Mouse (Mus musculus): Measurements from ENCODE around the gene Helz. TPM values are rescaled to one million over a fixed set of nuclear protein-coding genes. Genes with fewer than 3 reads are reported as not detected.

Helz gene
- polyA plus RNA-seq, 2 experiments: 15.9 to 21.6 TPM

- no peak overlapping the region for H3K4me2 ChIP-seq (replicated peaks; ENCODE audit: low read depth, low read length, severe bottlenecking)
- no peak overlapping the region for H3K27ac ChIP-seq (replicated peaks; ENCODE audit: low read depth, low read length)
- no peak overlapping the region for H3K4me3 ChIP-seq (replicated peaks; ENCODE audit: low read length)
- 93% methylated on average over 5 of the region's 5 CpGs for WGBS
- DNase-seq (ENCODE audit: low spot score): no peak
- H3K27me3 ChIP-seq (ENCODE audit: control insufficient read depth, insufficient read depth, low read length): no peaks in the 10 kb centered on the region
- H3K9ac ChIP-seq (ENCODE audit: low read depth, low read length, severe bottlenecking): no peak overlapping the region
- no peak for TF ChIP-seq POLR2A (IDR thresholded peaks at IDR 0.05; ENCODE audit: borderline replicate concordance, extremely low read depth, insufficient read depth, insufficient read length)
- ATAC-seq (ENCODE audit: low FRiP score, low read depth): no peak
- H3K9me3 ChIP-seq (ENCODE audit: control insufficient read depth, low read length): no peaks in the 10 kb centered on the region
- H3K36me3 ChIP-seq (ENCODE audit: control insufficient read depth, insufficient read depth, low read length): peaks cover 67% of the 10 kb centered on the region
- no peaks in the 10 kb centered on the region for H3K4me1 ChIP-seq (ENCODE audit: control insufficient read depth, insufficient read depth, low read length)
These were observed 85.9 kb downstream of the Helz start for GRCm38 (mm10) chr11:107633563-107634146.

GRCm38 (mm10) chr11:107638137-107638536, 90.4 kb downstream of the Helz start:
- WGBS: 71% methylated on average over 5 of the region's 5 CpGs
- Histone ChIP-seq H3K27me3 (ENCODE audit: control insufficient read depth, insufficient read depth, low read length) (no peaks in the 10 kb centered on the region), H3K27ac (replicated peaks; ENCODE audit: low read depth, low read length) (no peak overlapping the region), H3K4me2 (replicated peaks; ENCODE audit: low read depth, low read length, severe bottlenecking) (no peak overlapping the region), H3K4me3 (replicated peaks; ENCODE audit: low read length) (no peak overlapping the region), H3K36me3 (ENCODE audit: control insufficient read depth, insufficient read depth, low read length) (peaks cover 56% of the 10 kb centered on the region), H3K9ac (ENCODE audit: low read depth, low read length, severe bottlenecking) (no peak overlapping the region), H3K9me3 (ENCODE audit: control insufficient read depth, low read length) (no peaks in the 10 kb centered on the region), H3K4me1 (ENCODE audit: control insufficient read depth, insufficient read depth, low read length) (no peaks in the 10 kb centered on the region)
- ATAC-seq (ENCODE audit: low FRiP score, low read depth) (no peak), DNase-seq (ENCODE audit: low spot score) (no peak)
- no peak for TF ChIP-seq POLR2A (IDR thresholded peaks at IDR 0.05; ENCODE audit: borderline replicate concordance, extremely low read depth, insufficient read depth, insufficient read length)

- Histone ChIP-seq H3K9me3 (ENCODE audit: control insufficient read depth, low read length) (no peaks in the 10 kb centered on the region), H3K4me2 (replicated peaks; ENCODE audit: low read depth, low read length, severe bottlenecking) (no peak overlapping the region), H3K4me3 (replicated peaks; ENCODE audit: low read length) (no peak overlapping the region), H3K27me3 (ENCODE audit: control insufficient read depth, insufficient read depth, low read length) (no peaks in the 10 kb centered on the region), H3K27ac (replicated peaks; ENCODE audit: low read depth, low read length) (no peak overlapping the region), H3K4me1 (ENCODE audit: control insufficient read depth, insufficient read depth, low read length) (no peaks in the 10 kb centered on the region), H3K36me3 (ENCODE audit: control insufficient read depth, insufficient read depth, low read length) (peaks cover 55% of the 10 kb centered on the region), H3K9ac (ENCODE audit: low read depth, low read length, severe bottlenecking) (no peak overlapping the region)
- ATAC-seq (ENCODE audit: low FRiP score, low read depth): no peak
- no peak for DNase-seq (ENCODE audit: low spot score)
- WGBS: 94% methylated on average over 2 of the region's 2 CpGs
- TF ChIP-seq POLR2A (IDR thresholded peaks at IDR 0.05; ENCODE audit: borderline replicate concordance, extremely low read depth, insufficient read depth, insufficient read length): no peak
These were observed 91.9 kb downstream of the Helz start for GRCm38 (mm10) chr11:107639657-107640056.

- 98% methylated on average over 4 of the region's 4 CpGs for WGBS
These were observed 96.7 kb downstream of the Helz start for GRCm38 (mm10) chr11:107644461-107644860.

GRCm38 (mm10) chr11:107647330-107647729, 99.6 kb downstream of the Helz start:
- peaks cover 70% of the 10 kb centered on the region for H3K36me3 ChIP-seq (ENCODE audit: control insufficient read depth, insufficient read depth, low read length)
- no peak overlapping the region for H3K27ac ChIP-seq (replicated peaks; ENCODE audit: low read depth, low read length)
- TF ChIP-seq POLR2A (IDR thresholded peaks at IDR 0.05; ENCODE audit: borderline replicate concordance, extremely low read depth, insufficient read depth, insufficient read length): no peak
- DNase-seq (ENCODE audit: low spot score) (no peak), ATAC-seq (ENCODE audit: low FRiP score, low read depth) (no peak)
- 95% methylated on average over 3 of the region's 3 CpGs for WGBS
- no peak overlapping the region for H3K9ac ChIP-seq (ENCODE audit: low read depth, low read length, severe bottlenecking)
- no peaks in the 10 kb centered on the region for H3K27me3 ChIP-seq (ENCODE audit: control insufficient read depth, insufficient read depth, low read length)
- H3K4me3 ChIP-seq (replicated peaks; ENCODE audit: low read length): no peak overlapping the region
- H3K4me1 ChIP-seq (ENCODE audit: control insufficient read depth, insufficient read depth, low read length): no peaks in the 10 kb centered on the region
- no peak overlapping the region for H3K4me2 ChIP-seq (replicated peaks; ENCODE audit: low read depth, low read length, severe bottlenecking)
- no peaks in the 10 kb centered on the region for H3K9me3 ChIP-seq (ENCODE audit: control insufficient read depth, low read length)

More at GRCm38 (mm10) chr11:107644461-107644860, 96.7 kb downstream of the Helz start:
- Histone ChIP-seq H3K27ac (replicated peaks; ENCODE audit: low read depth, low read length) (no peak overlapping the region), H3K27me3 (ENCODE audit: control insufficient read depth, insufficient read depth, low read length) (no peaks in the 10 kb centered on the region), H3K36me3 (ENCODE audit: control insufficient read depth, insufficient read depth, low read length) (peaks cover 55% of the 10 kb centered on the region), H3K9me3 (ENCODE audit: control insufficient read depth, low read length) (no peaks in the 10 kb centered on the region), H3K9ac (ENCODE audit: low read depth, low read length, severe bottlenecking) (no peak overlapping the region), H3K4me1 (ENCODE audit: control insufficient read depth, insufficient read depth, low read length) (no peaks in the 10 kb centered on the region), H3K4me3 (replicated peaks; ENCODE audit: low read length) (no peak overlapping the region), H3K4me2 (replicated peaks; ENCODE audit: low read depth, low read length, severe bottlenecking) (no peak overlapping the region)
- ATAC-seq (ENCODE audit: low FRiP score, low read depth): no peak
- DNase-seq (ENCODE audit: low spot score): no peak
- no peak for TF ChIP-seq POLR2A (IDR thresholded peaks at IDR 0.05; ENCODE audit: borderline replicate concordance, extremely low read depth, insufficient read depth, insufficient read length)
